Mouse (Mus musculus) cortical plate, adult 2 months (tissue): ENCODE measurements around the gene Acad9.

Source experiments
- CTCF ChIP-seq: fragments of 200-500 bp; IDR thresholded peaks from 2 replicates; pipeline ENCODE4 v1.5.1; 2011; ENCODE audit warnings: mild to moderate bottlenecking, control low read depth, low read length; ENCODE audit not compliant: insufficient read depth; ENCODE audit errors: extremely low read depth
- POLR2A ChIP-seq: fragments of 200-500 bp; IDR thresholded peaks from 2 replicates; pipeline ENCODE4 v1.6.1; 2011; ENCODE audit warnings: mild to moderate bottlenecking, low read length, control low read depth; ENCODE audit not compliant: insufficient read depth; ENCODE audit errors: extremely low read depth

DNA sequence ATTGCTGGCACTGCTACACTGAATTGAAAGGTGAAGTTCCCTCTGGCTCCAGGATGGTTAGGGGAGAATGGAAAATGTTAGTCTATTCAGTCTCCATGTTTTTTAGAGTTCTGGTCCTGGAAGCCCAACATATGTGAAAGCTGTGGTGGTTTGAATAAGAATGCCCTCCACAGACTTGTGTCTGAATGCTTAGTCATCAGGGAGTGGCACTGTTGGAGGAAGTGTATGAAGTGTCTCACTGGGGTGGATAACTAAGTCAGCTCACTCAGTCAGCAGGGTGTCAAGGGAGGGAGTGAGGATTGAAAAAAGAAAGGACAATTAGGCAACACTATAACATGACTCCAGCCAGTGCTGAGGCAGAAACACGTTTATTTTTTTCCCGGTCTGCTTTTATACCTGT is 29.6 kb downstream of the Acad9 start:
- TF ChIP-seq CTCF (no peak), POLR2A (no peak)
